Mouse (Mus musculus): ENCODE results near the gene Pdcd1lg2.

The Pdcd1lg2 gene

DNA sequence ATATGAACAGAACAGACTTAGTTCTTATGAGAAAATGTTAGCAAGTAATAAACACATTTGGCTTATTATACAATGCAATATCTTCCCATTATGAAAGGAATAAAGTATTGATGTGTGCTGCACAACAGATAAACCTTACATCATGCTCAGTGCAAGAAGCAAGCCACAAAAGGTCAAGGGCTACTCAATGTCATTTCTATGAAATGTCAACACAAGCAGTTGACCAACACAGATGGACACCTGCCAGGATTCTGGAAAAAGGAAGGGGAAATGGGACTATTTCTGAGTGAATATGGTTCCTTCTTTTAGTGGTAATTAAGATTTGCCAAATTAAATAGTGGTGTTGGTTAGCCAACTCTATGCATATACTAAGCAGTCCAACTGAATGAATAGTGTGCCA is 9.2 kb downstream of the Pdcd1lg2 start:
- no peak for DNase-seq

GRCm38 (mm10) chr19:29420397-29420796 is 9.7 kb downstream of the Pdcd1lg2 start:
- no peak for DNase-seq

DNA sequence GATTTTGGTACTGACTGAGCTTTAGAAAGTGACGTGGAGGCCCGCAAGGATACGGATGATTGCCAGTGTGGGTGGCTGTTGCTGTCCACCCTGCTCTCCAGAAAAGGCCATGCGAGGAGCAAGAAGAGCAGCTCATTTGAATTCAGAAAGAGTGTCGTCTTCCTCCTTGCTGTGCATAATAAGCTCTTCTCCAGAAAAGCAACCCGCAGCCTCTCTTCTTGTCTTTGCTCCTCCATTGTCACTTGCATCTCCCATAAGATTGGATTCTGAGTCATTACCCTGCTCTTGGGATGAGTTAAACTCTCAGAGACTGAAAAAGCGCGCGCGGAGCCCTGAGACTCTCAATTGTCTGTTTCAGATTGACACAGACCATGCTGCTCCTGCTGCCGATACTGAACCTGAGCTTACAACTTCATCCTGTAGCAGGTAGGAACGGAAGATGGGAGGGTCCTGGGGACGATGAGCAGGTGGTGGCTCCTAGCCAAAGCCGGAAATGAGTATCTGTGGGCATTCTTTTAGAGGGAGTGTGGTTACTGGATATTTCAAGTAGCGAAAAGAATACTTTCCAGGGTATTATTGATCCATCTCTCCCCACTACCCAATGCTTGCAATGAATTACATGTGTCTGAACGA is 11.4 kb downstream of the Pdcd1lg2 start:
- DNase-seq: no peak

DNA sequence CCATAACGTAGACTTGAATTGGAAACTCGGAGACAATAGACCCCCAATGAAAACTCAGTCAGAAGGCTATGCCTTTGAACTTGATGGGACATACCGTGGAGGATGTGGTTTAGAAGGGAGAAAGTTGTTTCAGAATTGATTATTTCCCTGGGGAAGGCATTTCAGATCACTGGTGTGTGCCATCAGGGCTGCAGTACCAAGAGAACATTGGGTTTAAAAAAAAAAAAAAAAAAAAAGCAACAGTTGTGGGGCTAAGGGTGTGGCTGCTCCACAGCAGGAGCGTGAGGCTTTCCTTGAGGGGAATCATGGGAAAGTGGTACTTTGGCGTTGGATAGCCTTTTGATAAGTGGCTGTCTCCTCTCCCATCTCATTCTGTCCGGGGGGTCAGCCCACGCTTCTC is 12.1 kb downstream of the Pdcd1lg2 start:
- no peak for DNase-seq

GRCm38 (mm10) chr19:29430516-29430915 is 19.8 kb downstream of the Pdcd1lg2 start:
- DNase-seq: no peak

DNA sequence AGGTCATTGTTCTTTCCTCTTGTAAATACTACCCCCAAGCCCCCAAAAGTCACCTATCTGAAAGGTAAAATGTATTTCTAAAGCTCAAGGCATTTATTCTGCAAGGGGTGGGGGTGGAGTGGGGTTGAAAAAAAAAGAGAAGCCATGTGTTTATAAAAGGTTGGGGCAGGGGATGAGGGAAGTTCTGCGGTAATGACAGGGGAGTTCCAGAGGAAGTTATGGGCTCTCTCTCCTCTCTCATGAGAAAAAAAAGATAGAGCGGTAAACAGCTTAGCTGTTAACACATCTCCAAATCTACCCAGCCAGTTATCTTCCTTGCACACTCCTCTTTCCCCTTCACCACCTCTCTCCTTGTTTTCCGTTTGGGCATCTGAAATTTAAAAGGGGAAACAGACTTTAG is 20.2 kb downstream of the Pdcd1lg2 start:
- DNase-seq: peak; percentile 12

GRCm38 (mm10) chr19:29436793-29437479 is 26.2 kb downstream of the Pdcd1lg2 start:
- DNase-seq: no peak

DNA sequence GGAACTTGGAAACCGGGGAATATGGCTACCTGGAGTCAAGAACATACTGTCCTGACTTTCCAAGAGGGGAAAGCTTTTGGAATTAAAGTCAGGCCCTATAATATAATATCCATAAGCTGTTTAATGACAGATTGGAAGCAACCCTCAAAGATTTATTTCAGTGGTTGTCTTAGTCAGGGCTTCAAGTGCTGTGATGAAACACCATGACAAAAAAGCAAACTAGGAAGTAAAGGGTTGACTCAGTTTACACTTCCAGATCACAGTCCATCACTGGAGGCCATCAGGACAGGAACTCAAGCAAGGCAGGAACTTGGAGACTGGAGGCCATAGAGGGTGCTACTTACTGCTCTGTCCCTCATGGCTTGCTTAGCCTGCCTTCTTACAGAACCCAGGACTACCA is 27.1 kb downstream of the Pdcd1lg2 start:
- no peak for DNase-seq

GRCm38 (mm10) chr19:29439242-29439641 is 28.5 kb downstream of the Pdcd1lg2 start:
- no peak for DNase-seq

DNA sequence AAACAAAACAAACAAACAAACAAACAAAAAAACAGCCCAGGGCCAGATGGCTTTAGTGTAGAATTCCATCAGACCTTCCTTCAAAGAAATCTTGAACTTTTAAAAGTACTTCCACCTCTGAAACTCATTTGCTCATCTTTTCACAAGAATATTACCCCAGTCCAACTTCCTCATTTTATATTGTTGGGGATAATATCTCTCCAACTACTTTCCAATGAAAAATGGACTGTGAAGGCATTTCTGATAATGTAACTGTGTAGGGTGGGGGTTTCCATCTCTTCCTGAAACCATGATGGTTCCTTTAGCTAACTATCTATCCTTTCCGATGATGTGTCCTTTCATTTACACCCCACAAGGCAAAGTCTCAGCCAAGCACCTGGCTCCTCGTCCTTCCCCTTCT is 31.8 kb downstream of the Pdcd1lg2 start:
- no peak for DNase-seq

DNA sequence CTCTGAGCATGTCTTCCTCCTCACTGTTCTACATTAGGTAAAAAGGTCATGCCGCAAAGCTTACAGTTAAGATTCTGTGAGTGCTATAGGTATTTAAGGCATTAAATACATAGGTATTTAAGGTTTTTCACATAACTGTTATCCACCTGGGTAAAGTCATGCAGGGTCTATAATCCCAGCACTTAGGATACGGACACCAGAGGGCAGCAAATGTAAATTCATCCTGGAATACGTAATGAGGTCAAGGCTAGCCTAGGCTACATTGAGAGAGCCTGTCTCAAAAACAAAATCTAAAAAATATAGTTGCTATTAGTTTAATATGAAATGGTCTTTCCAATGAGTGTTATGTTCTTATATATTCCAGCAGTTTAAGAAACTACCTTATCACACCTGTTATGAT is 33.6 kb downstream of the Pdcd1lg2 start:
- no peak for DNase-seq

DNA sequence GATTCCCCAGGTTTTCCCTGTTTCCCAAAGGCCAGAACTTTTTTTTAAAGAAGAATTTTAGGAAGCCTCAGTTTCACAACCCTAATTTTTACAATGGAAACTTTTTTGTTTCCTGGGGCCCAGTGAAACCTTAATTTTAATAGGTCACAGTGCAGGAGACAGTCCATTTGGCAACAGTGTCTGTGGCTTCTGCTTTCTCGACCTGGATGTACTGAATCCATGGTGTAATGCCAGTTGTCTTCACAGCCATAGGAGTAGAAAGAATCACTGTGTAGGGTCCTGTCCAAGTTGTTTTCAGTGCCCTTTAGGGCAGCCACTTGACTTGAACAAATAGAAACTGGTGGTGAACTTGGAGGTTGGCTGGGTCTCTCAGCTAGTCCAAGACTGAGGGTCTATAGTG is 37.7 kb downstream of the Pdcd1lg2 start:
- DNase-seq: no peak

GRCm38 (mm10) chr19:29450376-29450775 is 39.7 kb downstream of the Pdcd1lg2 start:
- no peak for DNase-seq

GRCm38 (mm10) chr19:29454141-29454601 is 43.5 kb downstream of the Pdcd1lg2 start:
- DNase-seq: no peak

GRCm38 (mm10) chr19:29455156-29455555 is 44.4 kb downstream of the Pdcd1lg2 start:
- DNase-seq: no peak

DNA sequence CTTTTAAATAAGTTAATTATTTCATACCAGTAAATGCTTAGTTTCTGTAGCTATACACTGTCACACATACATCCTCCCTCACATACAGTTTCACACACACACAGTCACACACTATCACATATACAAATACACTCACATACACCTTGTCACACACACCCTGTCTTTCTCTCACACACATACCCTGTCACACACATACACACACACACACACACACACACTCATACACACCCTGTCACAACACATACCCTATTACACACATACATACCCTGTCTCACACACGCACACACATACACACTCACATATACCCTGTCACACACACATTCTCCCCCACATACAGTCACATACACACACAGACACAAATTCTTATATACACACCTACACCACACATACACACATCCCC is 47.3 kb downstream of the Pdcd1lg2 start:
- DNase-seq: no peak

DNA sequence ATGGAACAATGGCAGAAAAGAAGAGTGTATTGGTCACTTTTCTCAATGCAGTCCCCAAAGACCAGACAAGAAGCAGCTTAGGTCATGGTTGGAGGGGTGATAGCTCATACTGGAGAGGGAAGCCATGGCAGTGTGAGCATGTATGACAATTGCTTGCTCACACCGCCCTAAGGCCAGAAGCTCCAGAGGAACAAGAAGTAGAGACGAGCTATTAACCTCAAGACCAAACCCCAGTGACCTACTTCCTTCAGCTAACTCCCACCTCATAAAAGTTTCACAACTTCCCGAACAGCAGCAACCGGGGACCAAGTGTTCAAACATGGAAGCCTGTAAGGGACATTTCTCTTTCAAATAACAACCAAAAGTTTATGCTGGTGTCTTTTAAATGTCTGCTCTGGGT is 51.7 kb downstream of the Pdcd1lg2 start:
- no peak for DNase-seq

DNA sequence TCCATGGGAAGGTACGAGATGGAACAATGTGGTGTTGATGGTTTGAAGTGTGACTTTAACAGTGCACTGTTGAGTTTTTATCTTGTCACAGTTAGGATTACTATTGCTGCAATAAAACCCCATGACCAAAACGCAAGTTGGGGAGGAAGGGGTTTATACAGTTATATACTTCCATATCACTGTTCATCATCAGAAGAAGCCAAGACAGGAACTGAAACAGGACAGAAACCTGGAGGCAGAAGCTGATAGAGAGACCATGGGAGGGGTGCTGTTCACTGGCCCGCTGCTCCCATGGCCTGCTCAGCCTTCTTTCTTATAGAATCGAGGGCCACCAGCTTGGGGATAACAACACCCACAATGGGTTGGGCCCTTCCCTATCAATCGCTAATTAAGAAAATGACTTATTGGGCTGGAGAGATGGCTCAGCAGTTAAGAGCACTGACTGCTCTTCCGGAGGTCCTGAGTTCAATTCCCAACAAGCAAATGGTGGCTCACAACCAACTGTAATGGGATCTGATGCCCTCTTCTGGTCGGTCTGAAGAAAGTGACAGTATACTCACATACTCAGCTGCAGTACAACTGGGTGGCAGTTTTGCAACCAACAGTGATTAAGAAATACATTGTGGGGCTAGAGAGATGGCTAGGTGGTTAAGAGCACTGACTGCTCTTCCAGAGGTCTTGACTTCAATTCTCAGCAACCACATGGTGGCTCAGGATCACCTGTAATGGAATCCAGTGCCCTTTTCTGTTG is 53.1 kb downstream of the Pdcd1lg2 start:
- no peak for DNase-seq

- DNase-seq: no peak
These were observed 56.1 kb downstream of the Pdcd1lg2 start for GRCm38 (mm10) chr19:29466819-29467218.

GRCm38 (mm10) chr19:29468941-29469685 is 58.4 kb downstream of the Pdcd1lg2 start:
- DNase-seq: no peak

DNA sequence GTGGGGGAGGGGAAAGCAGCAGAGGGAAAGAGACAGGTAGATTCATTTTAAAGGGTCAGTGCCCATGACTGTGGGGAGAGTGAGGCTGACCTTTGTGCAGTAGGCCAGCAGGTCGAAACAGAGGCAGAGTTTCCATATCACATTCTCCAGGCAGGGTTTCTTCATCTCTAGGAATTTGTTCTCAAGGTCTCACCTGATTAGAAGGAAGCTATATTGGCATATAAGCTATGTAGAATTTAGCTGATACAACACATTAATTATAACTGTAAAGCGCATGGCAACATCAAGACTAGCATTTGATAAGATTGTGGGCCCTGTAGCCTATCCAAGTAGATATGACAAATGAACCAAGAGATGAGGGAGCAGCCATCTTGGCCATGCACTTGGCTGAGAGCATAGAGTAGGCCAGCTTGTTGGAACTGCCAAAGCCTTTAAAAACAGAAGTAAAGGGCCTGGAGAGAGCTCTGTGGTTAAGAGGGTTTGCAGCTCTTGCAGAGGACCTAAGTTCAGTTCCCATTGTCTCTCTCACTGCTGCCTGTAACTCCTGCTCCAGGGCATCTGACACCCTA is 59.1 kb downstream of the Pdcd1lg2 start:
- no peak for DNase-seq

DNA sequence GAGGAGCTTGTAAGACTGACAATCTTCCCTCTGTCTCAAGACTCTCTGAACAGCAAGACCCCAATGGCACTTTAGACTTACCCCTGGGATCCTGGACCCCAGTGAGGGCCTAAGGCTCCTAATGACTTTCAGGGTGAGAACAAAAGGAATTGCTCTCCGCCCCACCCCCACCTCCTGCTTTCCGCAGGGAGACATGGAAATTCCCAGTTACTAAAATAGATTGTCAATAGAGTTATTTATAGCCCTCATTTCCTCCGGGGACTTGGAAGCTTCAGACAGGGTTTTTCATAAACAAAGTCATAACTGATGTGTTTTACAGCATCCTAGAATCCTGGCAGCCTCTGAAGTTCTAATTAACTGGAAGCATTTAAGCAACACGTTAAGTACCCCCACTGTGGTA is 59.9 kb downstream of the Pdcd1lg2 start:
- DNase-seq: no peak

DNA sequence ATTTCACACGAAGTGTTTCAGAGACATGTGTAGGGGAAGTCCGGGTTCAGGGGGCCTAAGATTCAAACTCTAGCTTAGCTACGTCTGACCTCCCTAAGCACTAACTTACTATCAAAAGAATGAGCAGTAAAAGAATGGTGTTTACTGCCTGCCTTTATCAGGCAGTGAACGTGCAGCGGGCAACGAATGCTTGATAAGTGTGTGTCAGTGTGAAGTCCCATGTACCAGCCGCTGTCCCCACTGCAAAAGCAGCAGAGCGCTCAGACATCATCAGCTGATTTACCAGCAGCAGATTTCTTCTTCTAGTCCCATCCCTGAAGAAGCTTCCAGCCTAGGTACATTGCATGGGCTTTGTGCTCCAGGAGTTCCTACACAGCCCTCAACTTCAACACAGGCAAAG is 61.7 kb downstream of the Pdcd1lg2 start:
- no peak for DNase-seq

All from layer of hippocampus, adult 9-11 months (tissue).